Mouse (Mus musculus) embryonic stem cell, embryonic (primary cell): ENCODE results near the gene Cd320.

Experiments
- CTCF ChIA-PET, 4 experiments: fragments of 300-600 bp in 2 of 4; fragments of 350-600 bp in 2 of 4; sonication (Branson Sonifier 250); formaldehyde crosslinking; loops; one replicate each; lab custom pipeline; 2022; ENCODE audit warnings: inconsistent platforms in 2 of 4; lab: Charles Lee
- POLR2A ChIA-PET, 4 experiments: fragments of 300-600 bp in 2 of 4; fragments of 350-600 bp in 2 of 4; sonication (Branson Sonifier 250); formaldehyde crosslinking; loops; one replicate each; lab custom pipeline; 2022; ENCODE audit warnings: antibody characterized with exemption in 4 of 4, inconsistent platforms in 1 of 4; lab: Charles Lee

Cd320 gene

DNA sequence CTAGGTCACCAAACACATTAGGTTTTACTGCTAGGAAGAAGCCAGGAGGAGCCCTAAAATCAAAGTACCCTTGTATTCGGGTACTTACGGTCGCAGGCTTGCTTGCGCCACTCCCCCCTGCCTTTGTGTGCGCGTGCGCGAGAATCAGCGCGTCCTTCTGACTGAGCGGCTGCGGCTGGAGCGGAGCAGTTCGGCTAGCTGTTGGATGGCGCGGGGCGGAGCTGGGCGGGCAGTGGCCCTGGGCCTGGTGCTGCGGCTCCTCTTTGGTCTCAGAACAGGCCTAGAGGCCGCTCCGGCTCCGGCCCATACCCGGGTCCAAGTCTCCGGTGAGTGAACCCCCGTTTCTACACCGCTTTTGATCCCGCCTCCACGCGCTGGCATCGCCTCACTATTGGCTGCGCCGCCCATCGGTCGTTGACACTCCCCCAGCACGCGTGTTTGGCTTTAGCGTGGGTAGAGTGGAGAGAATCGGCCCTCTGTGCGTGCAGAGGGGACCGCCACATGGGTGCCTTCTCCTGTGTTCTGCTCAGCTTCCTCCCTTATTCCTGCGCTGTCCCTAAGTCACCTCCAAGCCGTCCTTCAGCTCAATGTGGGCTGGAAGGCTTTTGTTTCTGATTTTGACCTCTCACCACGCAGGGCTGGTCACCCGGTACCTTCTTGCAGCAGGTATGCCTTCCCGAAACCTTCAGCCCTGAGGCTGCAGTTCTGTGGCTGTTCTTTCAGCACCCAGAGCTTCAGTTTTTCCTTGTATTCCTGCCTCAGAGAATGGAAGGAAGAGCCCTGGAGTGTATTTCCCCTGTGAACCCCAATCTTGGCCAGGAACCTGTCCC is at the start of gene Cd320:
TSS of gene Cd320 (plus strand) at position 126 of the 830 bp plus-strand sequence.
- CTCF ChIA-PET = interaction anchor here in 2 of 4 experiments (0.7 to 1.9 kb wide), 8 partner anchors 17 to 150 kb away, joined by 3 to 5 read pairs (median 4); no protein-coding TSS in a partner anchor
- POLR2A ChIA-PET = interaction anchor here in 3 of 4 experiments (0.6 to 20.8 kb wide), 29 partner anchors 9 to 214 kb away, joined by 3 to 449 read pairs (median 4); partner anchors contain the start of genes Ndufa7 (in 3 of the 3), Rps28 (in 3 of the 3), Rps18 (in 2 of the 3) and Vps52 (in 2 of the 3)

DNA sequence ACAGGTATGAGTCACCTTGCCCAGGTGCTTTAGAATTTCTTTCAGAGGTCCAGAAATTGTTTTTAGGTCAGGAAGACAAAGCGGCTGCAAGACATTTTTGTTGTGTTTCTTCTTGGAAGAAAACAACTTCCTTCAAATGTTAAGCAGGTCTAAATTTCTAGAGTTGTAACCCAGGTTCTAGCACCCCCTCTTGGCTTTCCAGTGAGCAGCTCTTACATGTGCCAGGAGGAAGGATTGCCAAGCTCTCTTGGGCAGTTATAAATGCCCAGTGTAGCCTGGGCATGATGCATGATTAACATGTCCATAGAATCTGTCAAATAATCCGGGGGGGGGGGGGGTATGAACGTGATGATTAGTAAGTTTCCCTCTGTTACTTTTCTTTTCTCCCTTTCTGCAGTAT is 44.6 kb upstream of the Cd320 start:
- POLR2A ChIA-PET = interaction anchor here in 2 of 4 experiments (0.6 to 1.7 kb wide), 7 partner anchors 16 to 615 kb away, joined by 3 to 7 read pairs (median 3); no protein-coding TSS in a partner anchor

DNA sequence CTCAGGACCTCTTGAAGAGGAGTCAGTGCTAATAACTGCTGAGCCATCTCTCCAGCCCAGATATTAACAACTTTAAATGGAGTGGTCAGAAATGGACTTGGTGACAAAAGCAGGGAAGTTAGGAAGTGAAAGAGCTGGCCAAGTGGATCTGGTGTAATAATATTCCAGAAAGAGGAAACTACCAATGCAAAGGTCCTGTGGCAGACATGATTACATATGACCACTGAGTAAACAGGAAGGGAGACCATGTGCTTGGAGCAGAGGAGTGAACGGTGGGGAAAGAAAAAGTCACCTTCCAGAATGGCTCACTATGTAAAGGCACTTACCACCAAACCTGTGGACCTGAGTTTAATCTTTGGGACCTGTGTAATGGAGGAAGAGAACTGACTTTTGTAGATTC is 43.6 kb upstream of the Cd320 start:
- POLR2A ChIA-PET = interaction anchor here in 2 of 4 experiments (0.8 to 1.7 kb wide), 6 partner anchors 14 to 25 kb away, joined by 3 to 5 read pairs (median 3); partner anchors contain the start of genes Ndufa7 (in 1 of the 2) and Rps28 (in 1 of the 2)
- CTCF ChIA-PET = no interaction called here

More for the DNA sequence above, 44.6 kb upstream of the Cd320 start:
- CTCF ChIA-PET = interaction anchor here in 2 of 4 experiments (0.6 kb wide), 2 partner anchors 127 to 849 kb away, joined by 5 to 6 read pairs; no protein-coding TSS in a partner anchor

DNA sequence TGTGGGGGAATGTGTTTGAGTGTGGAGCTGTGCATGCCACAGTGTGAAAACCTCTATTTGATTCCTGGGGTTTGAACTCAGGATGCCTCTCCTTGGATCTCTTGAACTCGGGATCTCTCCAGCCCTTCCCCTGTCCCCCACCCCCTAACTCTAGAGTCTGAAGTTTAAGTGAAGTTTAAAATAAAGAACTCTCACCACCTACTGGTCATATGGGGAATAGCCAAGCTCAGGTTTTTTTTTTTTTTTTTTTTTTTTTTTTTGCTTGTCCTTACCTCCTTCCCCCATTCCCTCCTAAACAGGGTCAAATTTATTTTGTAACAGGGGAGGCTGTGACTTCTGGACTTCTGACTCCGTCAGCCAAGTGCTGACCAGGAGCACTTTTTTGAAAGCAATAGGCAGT is 40.7 kb upstream of the Cd320 start:
- CTCF ChIA-PET = interaction anchor here (0.5 to 1.9 kb wide), 40 partner anchors 8 to 1040 kb away, joined by 3 to 11 read pairs (median 4); partner anchors contain the start of genes Daxx (in 1 of the 4) and Rab11b (in 1 of the 4)
- POLR2A ChIA-PET = interaction anchor here (0.6 to 17.6 kb wide), 41 partner anchors 8 to 497 kb away, joined by 3 to 544 read pairs (median 4); partner anchors contain the start of genes Ndufa7 (in 4 of the 4), Rps28 (in 4 of the 4), March2 (in 2 of the 4) and Rab11b (in 2 of the 4)

DNA sequence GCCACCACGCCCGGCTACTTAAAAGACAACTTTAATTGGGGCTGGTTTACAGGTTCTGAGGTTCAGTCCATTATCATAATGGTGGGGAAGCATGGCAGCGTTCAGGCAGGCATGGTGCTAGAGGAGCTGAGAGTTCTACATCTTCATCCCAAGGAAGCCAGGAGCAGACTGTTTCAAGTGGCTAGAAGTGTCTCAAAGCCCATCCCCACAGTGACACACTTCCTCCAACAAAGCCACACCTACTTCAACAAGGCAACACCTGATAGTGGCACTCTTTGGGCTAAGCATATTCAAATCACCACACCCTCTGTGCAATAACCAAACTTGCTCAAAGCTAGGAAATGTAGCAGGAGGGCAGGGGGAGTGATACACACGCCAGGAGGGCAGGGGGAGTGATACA is 38.7 kb upstream of the Cd320 start:
- POLR2A ChIA-PET = interaction anchor here in 3 of 4 experiments (0.5 to 17.6 kb wide), 27 partner anchors 8 to 410 kb away, joined by 3 to 544 read pairs (median 4); partner anchors contain the start of genes Rab11b (in 3 of the 3), Angptl4 (in 2 of the 3), Ndufa7 (in 2 of the 3) and Rps28 (in 2 of the 3)

DNA sequence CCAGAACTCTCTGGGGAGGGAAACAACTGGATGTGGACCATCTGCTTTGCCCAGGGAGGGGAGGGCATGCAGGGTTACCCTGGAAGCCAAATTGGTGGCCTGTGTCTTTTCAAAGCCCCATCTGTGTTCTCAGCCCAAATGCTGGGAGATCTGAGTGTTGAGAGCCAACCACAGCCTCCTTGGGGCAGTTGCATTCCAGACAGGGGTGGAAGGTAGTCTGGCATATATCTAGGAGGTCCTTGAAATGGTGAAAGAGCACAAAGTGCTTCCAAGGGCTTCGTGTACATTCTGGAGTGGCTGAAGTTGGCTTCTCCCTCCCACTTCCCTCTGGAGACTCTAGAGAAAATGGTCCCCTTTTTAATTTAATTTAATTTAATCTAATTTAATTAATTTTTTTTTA is 38.1 kb upstream of the Cd320 start:
- CTCF ChIA-PET = interaction anchor here in 2 of 4 experiments (0.6 to 0.7 kb wide), 2 partner anchors 19 to 311 kb away, joined by 3 to 5 read pairs; no protein-coding TSS in a partner anchor
- POLR2A ChIA-PET = interaction anchor here in 3 of 4 experiments (0.5 to 17.6 kb wide), 26 partner anchors 8 to 410 kb away, joined by 3 to 544 read pairs (median 4); partner anchors contain the start of genes Rab11b (in 3 of the 3), Angptl4 (in 2 of the 3), Ndufa7 (in 2 of the 3) and Rps28 (in 2 of the 3)

More for the DNA sequence above, 38.7 kb upstream of the Cd320 start:
- CTCF ChIA-PET = interaction anchor here in 2 of 4 experiments (0.6 to 0.7 kb wide), 2 partner anchors 8 to 311 kb away, joined by 5 to 7 read pairs; no protein-coding TSS in a partner anchor

DNA sequence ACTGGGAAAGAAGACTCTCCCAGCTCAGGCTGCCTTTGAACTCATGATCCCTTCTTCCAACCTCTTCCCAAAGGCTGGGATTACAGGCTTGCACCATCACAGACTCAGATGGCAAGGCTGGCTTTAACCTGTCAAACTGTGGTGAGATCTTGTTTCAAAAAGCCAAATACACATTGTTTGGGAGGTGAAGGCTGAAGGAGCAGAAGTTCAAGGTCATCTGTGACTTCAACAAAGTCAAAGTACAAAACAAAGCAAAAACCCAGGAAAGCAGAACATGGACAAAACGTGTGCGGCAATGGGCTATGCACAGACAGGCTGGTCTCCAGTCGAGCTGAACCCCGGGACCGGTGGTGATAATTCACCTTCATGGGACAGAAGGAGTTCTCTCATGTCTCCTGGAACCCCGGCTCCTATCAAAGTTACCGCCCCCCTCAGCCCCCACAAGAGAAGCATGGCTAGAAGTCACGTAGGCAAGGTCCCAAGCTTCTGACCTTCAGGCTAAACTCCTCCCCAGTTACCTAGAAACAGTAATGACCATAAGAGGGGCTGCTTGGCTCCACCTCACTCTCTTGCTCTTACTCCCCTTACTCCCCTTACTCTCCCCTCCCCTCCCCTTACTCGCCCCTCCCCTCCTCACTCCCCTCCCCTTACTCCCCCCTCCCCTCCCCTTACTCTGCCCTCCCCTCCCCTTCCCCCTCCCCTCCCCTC is 35.6 kb upstream of the Cd320 start:
- POLR2A ChIA-PET = interaction anchor here (0.6 to 17.6 kb wide), 33 partner anchors 10 to 312 kb away, joined by 3 to 544 read pairs (median 4); partner anchors contain the start of genes Ndufa7 (in 4 of the 4), Rps28 (in 4 of the 4), Rab11b (in 3 of the 4) and Angptl4 (in 2 of the 4)
- CTCF ChIA-PET = interaction anchor here in 1 of 4 experiments (0.7 kb wide), 1 partner anchor 91 kb away, joined by 3 read pairs; no protein-coding TSS in a partner anchor

DNA sequence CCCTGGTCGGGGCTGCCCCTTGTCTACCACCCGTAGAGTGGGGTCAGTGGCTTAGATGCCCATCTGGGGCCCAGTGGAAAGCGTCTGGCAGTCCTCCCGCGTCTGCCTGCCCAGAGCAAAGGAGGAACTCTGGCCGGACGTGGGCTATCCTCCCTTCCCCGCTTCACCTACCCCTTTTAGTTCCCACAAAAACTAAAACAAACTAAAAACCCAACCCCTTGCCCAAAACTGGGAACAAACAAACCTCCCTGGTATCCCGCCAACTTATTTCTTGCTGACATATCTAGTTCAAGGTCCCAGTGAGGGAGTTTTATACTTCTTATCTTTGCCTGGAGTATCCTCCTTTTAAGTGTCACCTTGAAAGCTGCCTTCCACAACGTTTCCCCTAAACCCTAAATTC is 34.7 kb upstream of the Cd320 start:
- ChIA-PET POLR2A (interaction anchor here (0.6 to 17.6 kb wide), 13 partner anchors 9 to 1523 kb away, joined by 3 to 544 read pairs (median 4); partner anchors contain the start of genes Rab11b (in 3 of the 4), Ndufa7 (in 2 of the 4), Rps28 (in 2 of the 4) and Rps18 (in 1 of the 4)), CTCF (interaction anchor here in 3 of 4 experiments (0.6 to 0.7 kb wide), 4 partner anchors 9 to 222 kb away, joined by 3 to 10 read pairs (median 4); no protein-coding TSS in a partner anchor)

DNA sequence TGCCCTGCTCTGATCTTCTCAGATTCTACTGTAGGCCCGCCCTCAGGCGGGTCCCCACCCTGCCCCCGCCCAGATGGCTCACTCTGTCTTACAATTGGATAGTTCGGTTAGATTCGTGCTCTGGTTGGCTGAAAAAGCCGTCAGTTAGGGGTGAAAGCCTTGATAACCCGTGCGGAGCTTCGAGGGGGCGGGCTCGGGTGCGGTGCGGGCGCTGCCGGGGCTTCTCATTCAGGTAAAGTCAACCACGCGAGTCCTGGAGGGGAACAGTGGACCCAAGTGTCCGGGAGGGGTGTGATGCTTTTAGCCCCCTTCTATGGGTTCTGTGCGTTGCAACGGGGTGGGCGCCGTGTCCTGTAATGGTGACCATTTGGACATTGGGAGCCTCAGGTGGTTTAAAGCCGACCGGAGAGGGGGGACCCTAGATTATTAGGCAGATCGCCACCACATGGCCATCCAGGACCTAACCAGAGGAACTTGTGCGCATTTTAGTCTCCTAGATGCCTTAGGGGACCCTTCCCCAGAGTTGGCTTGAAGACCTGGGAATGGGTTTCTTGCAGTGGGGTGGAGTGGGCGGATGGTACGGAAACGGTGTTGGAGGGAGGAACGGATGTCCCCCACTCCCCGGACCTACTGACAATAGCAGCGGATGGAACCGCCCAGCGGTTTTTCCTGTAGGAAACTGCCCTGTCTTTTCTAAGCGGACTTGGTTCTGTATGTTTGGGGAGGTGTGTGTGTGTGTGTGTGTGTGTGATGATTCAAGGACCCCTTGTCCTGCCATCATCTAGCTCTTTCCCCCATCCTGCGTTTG is 32.4 kb upstream of the Cd320 start, which contains the start of gene Kank3:
TSS of gene Kank3 (plus strand) at position 186 of the 808 bp plus-strand sequence.
- POLR2A ChIA-PET = interaction anchor here (0.6 to 17.6 kb wide), 39 partner anchors 8 to 309 kb away, joined by 3 to 544 read pairs (median 4); partner anchors contain the start of genes Ndufa7 (in 4 of the 4), Rps28 (in 4 of the 4), Rab11b (in 3 of the 4) and Angptl4 (in 2 of the 4)
- CTCF ChIA-PET = interaction anchor here in 2 of 4 experiments (0.6 to 1.0 kb wide), 5 partner anchors 23 to 1491 kb away, joined by 3 to 4 read pairs (median 3); no protein-coding TSS in a partner anchor

DNA sequence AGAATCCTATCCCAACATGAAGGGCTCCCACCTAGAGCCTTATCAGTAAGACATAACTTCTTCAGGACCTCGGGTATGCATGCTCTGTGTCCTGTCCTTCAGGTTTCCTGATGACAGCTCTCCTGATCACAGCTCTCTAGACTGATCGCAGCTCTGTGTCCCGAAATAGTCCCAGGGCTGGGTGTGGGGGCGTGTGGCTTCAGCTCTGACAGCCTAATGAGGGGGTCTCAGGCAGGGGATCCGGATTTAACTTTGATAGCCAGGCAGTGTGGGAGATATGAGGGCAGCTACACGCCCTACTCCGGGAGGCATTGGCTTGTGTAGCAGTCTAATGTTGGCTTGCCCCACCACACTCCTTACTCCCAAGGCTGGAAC is 31.8 kb upstream of the Cd320 start:
- CTCF ChIA-PET = interaction anchor here in 2 of 4 experiments (0.6 to 1.0 kb wide), 3 partner anchors 22 to 230 kb away, joined by 3 to 4 read pairs (median 3); no protein-coding TSS in a partner anchor

DNA sequence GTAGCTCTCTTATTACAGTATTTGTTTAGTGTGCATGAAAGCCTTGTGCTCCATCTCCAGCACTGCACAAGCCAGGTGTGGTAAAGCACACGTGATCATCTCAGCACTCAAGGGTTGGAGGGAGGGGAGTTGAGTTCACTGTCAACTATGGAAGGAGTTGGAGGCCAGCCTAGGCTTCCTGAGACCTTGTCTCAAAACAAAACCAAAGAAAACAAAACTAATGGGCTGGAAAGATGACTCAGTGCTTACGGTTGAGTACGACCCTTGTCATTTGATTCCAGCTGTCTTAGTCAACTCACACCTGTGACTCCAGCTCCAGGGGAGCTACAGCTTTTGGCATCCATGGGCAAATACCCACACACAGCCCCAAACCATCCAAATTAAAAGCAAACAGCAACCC is 30.4 kb upstream of the Cd320 start:
- CTCF ChIA-PET = interaction anchor here in 3 of 4 experiments (0.6 to 1.3 kb wide), 4 partner anchors 8 to 113 kb away, joined by 3 to 7 read pairs (median 3); no protein-coding TSS in a partner anchor
- POLR2A ChIA-PET = interaction anchor here (0.5 to 19.5 kb wide), 36 partner anchors 2 to 308 kb away, joined by 3 to 544 read pairs (median 5); partner anchors contain the start of genes Ndufa7 (in 4 of the 4), Rps28 (in 4 of the 4), Daxx (in 2 of the 4) and Rab11b (in 2 of the 4)

More for the DNA sequence above, 31.8 kb upstream of the Cd320 start:
- POLR2A ChIA-PET = interaction anchor here (0.6 to 17.6 kb wide), 25 partner anchors 8 to 226 kb away, joined by 3 to 544 read pairs (median 7); partner anchors contain the start of genes Ndufa7 (in 4 of the 4), Rps28 (in 4 of the 4), Rab11b (in 3 of the 4) and Angptl4 (in 2 of the 4)

DNA sequence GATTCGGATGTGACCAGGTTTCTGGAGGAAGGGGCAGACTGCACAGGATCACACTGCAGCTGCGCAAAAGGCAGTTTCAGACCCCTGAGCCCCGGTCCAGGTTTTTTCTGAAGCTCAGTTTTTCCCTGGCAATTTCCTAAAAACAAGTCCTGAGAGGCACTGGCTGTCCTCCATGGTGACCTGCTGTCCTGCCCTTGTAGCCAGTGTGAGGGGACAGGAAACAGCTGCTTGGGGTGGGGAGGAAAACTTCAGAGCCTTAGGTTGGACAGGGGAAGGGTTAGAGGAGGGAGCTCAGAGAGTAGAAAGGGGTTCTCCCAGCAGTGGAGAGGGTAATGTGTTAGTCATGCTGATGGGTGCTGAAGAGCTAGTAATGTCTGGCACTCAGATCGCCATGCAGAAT is 29.9 kb upstream of the Cd320 start:
- POLR2A ChIA-PET = interaction anchor here (0.5 to 19.5 kb wide), 41 partner anchors 3 to 308 kb away, joined by 3 to 544 read pairs (median 4); partner anchors contain the start of genes Ndufa7 (in 4 of the 4), Rps28 (in 4 of the 4), Angptl4 (in 2 of the 4) and Daxx (in 2 of the 4)
- CTCF ChIA-PET = interaction anchor here in 3 of 4 experiments (0.6 to 1.3 kb wide), 4 partner anchors 9 to 113 kb away, joined by 3 to 7 read pairs (median 3); no protein-coding TSS in a partner anchor

DNA sequence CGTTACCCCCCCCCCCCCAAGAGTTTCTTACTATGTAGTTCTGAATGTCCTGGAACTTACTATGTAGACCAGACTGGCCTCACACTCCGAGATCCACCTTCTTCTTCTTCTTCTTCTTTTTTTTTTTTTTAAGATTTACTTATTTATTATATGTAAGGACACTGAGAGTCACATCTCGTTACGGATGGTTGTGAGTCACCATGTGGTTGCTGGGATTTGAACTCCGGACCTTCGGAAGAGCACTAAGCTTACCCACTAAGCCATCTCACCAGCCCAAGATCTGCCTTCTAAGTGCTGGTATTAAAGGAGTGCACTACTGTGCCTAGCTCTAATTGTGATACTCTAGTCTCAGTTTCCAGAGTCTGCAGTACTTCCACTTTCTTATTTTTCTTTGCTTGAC is 27.5 kb upstream of the Cd320 start:
- CTCF ChIA-PET = interaction anchor here in 1 of 4 experiments (1.2 kb wide), 1 partner anchor 81 kb away, joined by 4 read pairs; no protein-coding TSS in a partner anchor
- POLR2A ChIA-PET = interaction anchor here in 3 of 4 experiments (0.6 to 19.5 kb wide), 12 partner anchors 5 to 835 kb away, joined by 3 to 544 read pairs (median 90); partner anchors contain the start of genes Ndufa7 (in 3 of the 3), Rps28 (in 3 of the 3), Angptl4 (in 1 of the 3) and Cd320 (in 1 of the 3)

DNA sequence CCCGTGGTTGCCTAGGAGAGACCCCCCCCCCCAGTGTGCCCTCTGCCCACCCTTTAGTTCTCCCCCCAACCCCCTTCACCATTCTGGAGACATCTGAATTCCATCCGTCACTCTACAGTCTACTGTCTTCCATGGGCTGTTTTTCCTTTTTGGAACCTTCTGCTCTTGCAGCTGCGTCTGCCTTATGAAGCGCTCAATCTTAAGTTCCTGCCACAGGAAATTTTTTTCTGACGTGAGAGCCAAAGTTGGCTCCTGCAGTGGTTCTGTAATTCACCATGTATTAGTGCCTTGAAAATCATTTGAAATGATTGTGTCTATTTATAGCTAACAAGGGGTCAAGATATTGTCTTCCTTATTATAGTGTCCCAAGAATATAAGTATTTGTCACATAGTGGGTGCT is 26.3 kb upstream of the Cd320 start:
- POLR2A ChIA-PET = interaction anchor here (0.6 to 19.5 kb wide), 66 partner anchors 5 to 303 kb away, joined by 3 to 544 read pairs (median 7); partner anchors contain the start of genes Angptl4 (in 3 of the 4), B3galt4 (in 3 of the 4), Daxx (in 3 of the 4) and Rab11b (in 3 of the 4)

More for the DNA sequence above, 26.3 kb upstream of the Cd320 start:
- CTCF ChIA-PET = interaction anchor here in 3 of 4 experiments (0.6 to 1.3 kb wide), 3 partner anchors 34 to 110 kb away, joined by 3 to 6 read pairs (median 3); no protein-coding TSS in a partner anchor
